Comparison of ENCODE assay signal across 10 mouse cellular contexts in the genomic region with DNA sequence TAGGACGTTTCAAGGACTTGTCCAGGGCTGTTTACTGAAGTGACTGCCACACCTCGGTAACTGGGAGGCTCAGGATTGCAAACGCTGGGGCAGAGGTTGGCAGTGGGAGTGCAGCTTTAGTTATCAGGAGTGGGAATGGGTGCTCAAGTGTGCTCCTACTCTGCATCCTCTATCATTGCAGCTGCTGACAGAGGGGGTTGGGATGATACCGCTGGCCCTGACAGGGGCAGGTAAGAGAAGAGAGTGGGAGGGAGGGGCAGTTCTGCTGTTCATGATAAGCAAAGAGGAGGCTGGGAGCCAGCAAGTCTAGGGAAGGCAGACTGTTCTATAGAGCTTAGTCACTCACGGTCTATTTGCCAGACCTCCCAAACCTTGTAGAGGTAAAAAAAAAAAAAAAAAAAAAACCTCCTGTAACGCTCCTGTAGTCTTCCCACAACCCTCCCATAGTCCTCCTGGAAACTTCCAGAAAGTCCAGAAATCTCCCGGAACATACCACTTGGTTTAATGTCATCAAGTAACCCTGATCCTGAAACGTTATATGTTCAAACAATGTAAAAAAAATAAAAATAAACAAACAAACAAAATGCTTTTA. TPM values are rescaled to one million over a fixed set of nuclear protein-coding genes. Genes with fewer than 3 reads are reported as not detected.
A peak's percentile ranks its signal among the peaks of the same experiment; 100 is the strongest.
DNase-seq lines count a peak whose midpoint lies in the region; ATAC-seq and TF ChIP-seq lines count a peak whose summit lies in the region.
"Had no signal": no experiment of that assay in that cellular context is flagged by ENCODE, and none has a peak within 500 bp of the region (broad histone marks: within the 10 kb centered on the region; RNA-seq: fewer than 3 reads in every experiment).

No protein-coding gene starts in this region.

- H3K27me3 ChIP-seq in hindbrain, embryonic 11.5 days (ENCODE audit: control insufficient read depth, insufficient read depth, low read length) = no peaks in the 10 kb centered on the region
- no peaks in the 10 kb centered on the region for H3K27me3 ChIP-seq in hindbrain, embryonic 12.5 days
- H3K27me3 ChIP-seq in G1E (ENCODE audit: insufficient read depth, low read length) = no peaks in the 10 kb centered on the region
- no peaks in the 10 kb centered on the region for H3K27me3 ChIP-seq in liver, embryonic 15.5 days
- H3K27me3 ChIP-seq in midbrain, embryonic 10.5 days (ENCODE audit: low read depth, poor library complexity, severe bottlenecking) = no peaks in the 10 kb centered on the region

- DNase-seq in hindbrain, embryonic 11.5 days (ENCODE audit: low spot score) = no peak
- peak; percentile 45 for DNase-seq in G1E (ENCODE audit: low spot score)
- DNase-seq in adrenal gland, postnatal 36 days = no peak
- DNase-seq in midbrain, embryonic 10.5 days (ENCODE audit: low spot score) = no peak
- no peak for DNase-seq in layer of hippocampus, adult 18-20 months (ENCODE audit: low spot score in 2 of 2)
- DNase-seq: adrenal gland, adult 8-10 months; lung, adult 18-20 months had no signal

- H3K4me2 ChIP-seq in hindbrain, embryonic 11.5 days (replicated peaks; ENCODE audit: low read depth, low read length) = no peak overlapping the region
- no peak overlapping the region for H3K4me2 ChIP-seq in hindbrain, embryonic 12.5 days (replicated peaks)
- H3K4me2 ChIP-seq in liver, embryonic 15.5 days = peak overlapping the region; percentile 43

- no peak overlapping the region for H3K9ac ChIP-seq in hindbrain, embryonic 11.5 days (ENCODE audit: low read depth, low read length)
- no peak overlapping the region for H3K9ac ChIP-seq in hindbrain, embryonic 12.5 days
- H3K9ac ChIP-seq in liver, embryonic 15.5 days = peak overlapping the region; percentile 50

- TF ChIP-seq POLR2A in bone marrow, adult 2 months (IDR thresholded peaks at IDR 0.05; ENCODE audit: borderline replicate concordance, control insufficient read depth, low read depth, low read length) = no peak

- H3K4me3 ChIP-seq in hindbrain, embryonic 11.5 days (ENCODE audit: low read depth, low read length) = no peak overlapping the region
- H3K4me3 ChIP-seq in hindbrain, embryonic 12.5 days = no peak overlapping the region
- peak overlapping the region; percentile 56; the same call in 1 of the 2 replicates for H3K4me3 ChIP-seq in G1E (ENCODE audit: low read depth, low read length)
- H3K4me3 ChIP-seq in bone marrow, adult 2 months (replicated peaks; ENCODE audit: control insufficient read depth, low read depth, low read length) = no peak overlapping the region
- no peak overlapping the region for H3K4me3 ChIP-seq in liver, embryonic 15.5 days (replicated peaks)
- no peak overlapping the region for H3K4me3 ChIP-seq in midbrain, embryonic 10.5 days

- no peaks in the 10 kb centered on the region for H3K9me3 ChIP-seq in hindbrain, embryonic 11.5 days (ENCODE audit: control insufficient read depth, low read length)
- no peaks in the 10 kb centered on the region for H3K9me3 ChIP-seq in hindbrain, embryonic 12.5 days (replicated peaks)
- peaks cover 7% of the 10 kb centered on the region; the same call in 1 of the 2 replicates for H3K9me3 ChIP-seq in G1E (replicated peaks)
- H3K9me3 ChIP-seq in liver, embryonic 15.5 days (replicated peaks) = no peaks in the 10 kb centered on the region
- no peaks in the 10 kb centered on the region for H3K9me3 ChIP-seq in midbrain, embryonic 10.5 days (replicated peaks)

- H3K27ac ChIP-seq in hindbrain, embryonic 11.5 days (ENCODE audit: low read depth, low read length) = no peak overlapping the region
- no peak overlapping the region for H3K27ac ChIP-seq in hindbrain, embryonic 12.5 days
- peak overlapping the region; percentile 78; the same call in 1 of the 2 replicates for H3K27ac ChIP-seq in bone marrow, adult 2 months (ENCODE audit: control insufficient read depth, insufficient read depth, low read depth, low read length, poor library complexity)
- peak overlapping the region; percentile 96 for H3K27ac ChIP-seq in liver, embryonic 15.5 days (replicated peaks)
- H3K27ac ChIP-seq in midbrain, embryonic 10.5 days (replicated peaks) = no peak overlapping the region

- peak; percentile 66 for ATAC-seq in hindbrain, embryonic 11.5 days (ENCODE audit: low FRiP score)
- ATAC-seq in hindbrain, embryonic 12.5 days (ENCODE audit: low FRiP score) = no peak
- peak; percentile 99 for ATAC-seq in G1E (ENCODE audit: extremely low read depth, insufficient number of reproducible peaks, low FRiP score, poor library complexity, severe bottlenecking)
- peak; percentile 100 for ATAC-seq in liver, embryonic 15.5 days (ENCODE audit: insufficient read depth)

- no peaks in the 10 kb centered on the region for H3K4me1 ChIP-seq in hindbrain, embryonic 11.5 days (replicated peaks; ENCODE audit: control insufficient read depth, insufficient read depth, low read length)
- no peaks in the 10 kb centered on the region for H3K4me1 ChIP-seq in hindbrain, embryonic 12.5 days
- H3K4me1 ChIP-seq in G1E (ENCODE audit: insufficient read depth, low read depth, low read length) = peaks cover 45% of the 10 kb centered on the region
- H3K4me1 ChIP-seq in bone marrow, adult 2 months (ENCODE audit: control insufficient read depth, insufficient read depth, low read length) = peaks cover 1% of the 10 kb centered on the region; the same call in 1 of the 2 replicates
- peaks cover 43% of the 10 kb centered on the region for H3K4me1 ChIP-seq in liver, embryonic 15.5 days (replicated peaks)
- no peaks in the 10 kb centered on the region for H3K4me1 ChIP-seq in midbrain, embryonic 10.5 days

- no peak for TF ChIP-seq CTCF in G1E (IDR thresholded peaks at IDR 0.05; ENCODE audit: low read depth, low read length)
- 0 out of 2 replicates have a peak, but pooled peaks have one; percentile 21 for TF ChIP-seq CTCF in bone marrow, adult 2 months (IDR thresholded peaks at IDR 0.05; ENCODE audit: control insufficient read depth, insufficient read depth, low read length)

- no peaks in the 10 kb centered on the region for H3K36me3 ChIP-seq in hindbrain, embryonic 11.5 days (ENCODE audit: control insufficient read depth, insufficient read depth, low read length)
- H3K36me3 ChIP-seq in hindbrain, embryonic 12.5 days = no peaks in the 10 kb centered on the region
- H3K36me3 ChIP-seq in G1E (replicated peaks) = peaks cover 22% of the 10 kb centered on the region
- peaks cover 11% of the 10 kb centered on the region for H3K36me3 ChIP-seq in liver, embryonic 15.5 days (replicated peaks)
- 0 out of 2 replicates have a peak, but pooled peaks cover 2% of the 10 kb centered on the region for H3K36me3 ChIP-seq in midbrain, embryonic 10.5 days

- WGBS in hindbrain, embryonic 11.5 days = 86% methylated on average over 8 of the region's 8 CpGs
- WGBS in hindbrain, embryonic 12.5 days = 83% methylated on average over 8 of the region's 8 CpGs
- WGBS in bone marrow, adult 2 months = 59% methylated on average over 8 of the region's 8 CpGs
- 14% methylated on average over 8 of the region's 8 CpGs for WGBS in liver, embryonic 15.5 days (ENCODE audit: insufficient replicate concordance)
- 79% methylated on average over 8 of the region's 8 CpGs for WGBS in midbrain, embryonic 10.5 days

RNA-seq across cellular contexts. Expression of gene Ncoa7, which starts 39.9 kb away (rescaled TPM):
- polyA plus RNA-seq in hindbrain, embryonic 11.5 days (2014; fragmentation: Nextera tagmentation; extraction: Ambion mirVana) = 9.3 and 9.7 TPM in 2 replicates
- polyA plus RNA-seq in hindbrain, embryonic 12.5 days (2016; fragmentation: Nextera tagmentation; extraction: Ambion mirVana) = 8.6 and 11.3 TPM in 2 replicates
- total RNA-seq in G1E (2014; fragmentation: Nextera tagmentation) (36.2 and 50.1 TPM in 2 replicates), G1E (2017) (15.4 and 16.6 TPM in 2 replicates)
- 16.3 and 18.0 TPM in 2 replicates for polyA plus RNA-seq in G1E (2012)
- 26.2 and 35.6 TPM in 2 replicates for polyA plus RNA-seq in bone marrow, adult 2 months (2011; ENCODE audit: insufficient read depth, insufficient read length, low replicate concordance, missing spikeins)
- polyA plus RNA-seq in liver, embryonic 15.5 days (2015; fragmentation: Nextera tagmentation; extraction: Ambion mirVana) = 10.2 and 12.2 TPM in 2 replicates
- total RNA-seq in adrenal gland, postnatal 36 days (2021) = 10 to 100 TPM; 26.0 to 36.8 TPM
- polyA plus RNA-seq in midbrain, embryonic 10.5 days (2016; fragmentation: Nextera tagmentation; extraction: Ambion mirVana) = 6.2 and 6.6 TPM in 2 replicates
- total RNA-seq in layer of hippocampus, adult 18-20 months (2021) = 100 to 1,000 TPM in 1 of 2 experiments, 10 to 100 TPM in 1; 94.7 to 100 TPM

Comparison
In these comparisons a context has a peak if more than half of its experiments do, and no peak if none do; other contexts are left out.
1. H3K27ac ChIP-seq: peak in bone marrow, adult 2 months (single experiment) and liver, embryonic 15.5 days (single experiment); none in hindbrain, embryonic 11.5 days (single experiment), hindbrain, embryonic 12.5 days (single experiment) and midbrain, embryonic 10.5 days (single experiment).